Mouse (Mus musculus): ENCODE measurements around the gene Olfr782.
"Not testable (repeated sequence)": the region's sequence is repeated elsewhere in the genome, so short reads cannot be mapped to it uniquely, and the experiment has no call there.

Olfr782 gene

DNA sequence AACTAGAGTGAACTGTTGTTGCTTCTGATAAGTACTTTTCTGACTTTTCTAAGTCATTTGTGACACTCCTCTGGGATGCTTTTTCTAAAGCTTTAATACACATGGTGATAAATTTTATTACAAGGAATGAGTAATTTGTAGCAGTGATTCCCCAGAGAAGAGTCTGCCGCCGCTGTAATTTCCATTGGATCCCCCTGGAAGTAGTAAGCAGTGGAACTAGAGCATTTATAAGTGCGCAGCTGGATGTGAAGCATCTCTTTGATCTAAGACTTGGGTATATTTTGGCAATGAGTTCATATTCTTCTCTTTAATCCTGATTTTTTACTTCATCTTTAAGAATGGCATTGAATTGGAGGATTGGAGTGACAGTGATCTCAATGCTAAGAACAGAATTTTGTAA lies at the start of gene Olfr782:
Gene Olfr782 (plus strand): TSS at position 301 of the 400 bp plus-strand sequence.
- DNase-seq (ENCODE audit: low read depth): no peak

DNA sequence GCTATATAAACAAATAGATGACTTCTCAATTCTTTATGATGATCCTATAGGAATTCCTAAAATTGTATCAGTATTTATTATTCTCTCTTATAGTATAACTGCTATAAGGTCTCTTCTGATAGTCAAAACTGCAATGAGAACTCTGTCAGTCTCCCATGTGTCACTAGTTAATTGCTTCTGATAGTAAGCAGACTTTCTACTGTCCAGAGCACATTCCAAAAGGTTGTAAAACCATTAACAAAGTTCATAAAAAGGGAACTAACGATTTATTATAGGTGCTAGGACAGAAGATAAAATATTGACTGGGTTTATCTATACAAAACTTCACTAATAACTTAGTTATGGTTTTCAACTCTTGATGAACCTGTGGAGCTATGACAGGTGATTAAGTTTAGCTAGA lies 35.7 kb upstream of the Olfr782 start:
- not testable (repeated sequence) for DNase-seq (ENCODE audit: low read depth)

DNA sequence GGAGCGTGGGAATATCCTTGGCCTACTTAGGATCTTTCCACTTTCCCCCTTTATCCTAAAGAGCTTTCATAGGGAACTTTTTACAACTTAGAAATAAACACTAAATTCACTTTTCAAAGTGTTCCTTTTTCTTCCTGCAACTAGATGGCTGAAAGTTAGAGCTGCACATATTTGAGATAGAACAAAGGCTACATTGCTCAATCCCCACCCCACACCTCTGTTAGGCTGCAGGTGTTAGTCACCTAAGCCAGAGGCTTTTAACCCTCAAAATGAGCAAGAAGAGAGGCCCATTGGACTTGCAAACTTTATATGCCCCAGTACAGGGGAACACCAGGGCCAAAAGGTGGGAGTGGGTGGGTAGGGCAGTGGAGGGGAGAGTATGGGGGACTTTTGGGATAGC lies 35.1 kb upstream of the Olfr782 start:
- DNase-seq (ENCODE audit: low read depth): not testable (repeated sequence)

DNA sequence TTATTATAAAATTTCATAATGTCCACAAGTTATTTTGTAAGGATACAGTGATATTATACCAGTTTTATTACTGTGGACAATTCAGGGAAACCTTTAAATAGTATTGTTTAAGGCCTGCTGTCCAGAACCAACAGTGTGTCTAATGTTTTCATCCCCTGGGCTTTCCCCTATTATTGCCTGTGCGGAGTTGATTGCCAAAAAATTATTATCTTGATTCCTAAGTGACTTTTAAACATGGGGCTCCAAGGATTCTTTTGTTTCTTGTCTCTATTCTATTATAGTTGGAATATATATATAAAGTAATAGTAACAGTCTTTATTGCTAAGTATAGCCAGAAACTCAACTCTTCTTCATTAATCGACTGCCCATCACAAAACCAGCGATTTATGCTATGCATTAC lies 30.8 kb upstream of the Olfr782 start, which contains the start of gene Olfr780:
Gene Olfr780 (plus strand): TSS at position 301 of the 400 bp plus-strand sequence.
- DNase-seq (ENCODE audit: low read depth): no peak

DNA sequence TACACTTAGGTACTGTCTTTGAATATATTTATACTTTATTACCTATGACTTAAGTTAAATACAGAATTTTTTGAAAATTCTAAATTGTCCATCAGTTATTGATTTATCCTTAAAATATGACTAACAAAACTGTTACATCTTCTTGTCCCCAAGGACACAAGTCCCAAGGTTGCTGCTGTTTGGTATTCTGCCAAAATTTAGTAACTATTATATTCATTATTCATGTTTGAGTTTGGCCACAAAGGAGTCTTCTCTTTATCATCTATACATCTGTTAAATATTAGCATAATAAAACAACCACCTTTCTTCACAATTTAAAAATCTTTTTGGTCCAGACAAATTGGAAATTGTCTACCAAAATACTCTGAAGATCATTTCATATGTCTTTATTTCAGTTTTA lies 20.1 kb upstream of the Olfr782 start, which contains the start of gene Olfr781:
Gene Olfr781 (plus strand): TSS at position 301 of the 400 bp plus-strand sequence.
- no peak for DNase-seq (ENCODE audit: low read depth)

DNA sequence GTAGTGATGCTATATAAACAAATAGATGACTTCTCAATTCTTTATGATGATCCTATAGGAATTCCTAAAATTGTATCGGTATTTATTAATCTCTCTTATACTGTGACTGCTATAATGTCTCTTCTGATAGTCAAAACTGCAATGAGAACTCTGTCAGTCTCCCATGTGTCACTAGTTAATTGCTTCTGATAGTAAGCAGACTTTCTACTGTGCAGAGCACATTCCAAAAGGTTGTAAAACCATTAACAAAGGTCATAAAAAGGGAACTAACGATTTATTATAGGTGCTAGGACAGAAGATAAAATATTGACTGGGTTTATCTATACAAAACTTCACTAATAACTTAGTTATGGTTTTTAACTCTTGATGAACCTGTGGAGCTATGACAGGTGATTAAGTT lies 3.8 kb downstream of the Olfr782 start:
- DNase-seq (ENCODE audit: low read depth): not testable (repeated sequence)

DNA sequence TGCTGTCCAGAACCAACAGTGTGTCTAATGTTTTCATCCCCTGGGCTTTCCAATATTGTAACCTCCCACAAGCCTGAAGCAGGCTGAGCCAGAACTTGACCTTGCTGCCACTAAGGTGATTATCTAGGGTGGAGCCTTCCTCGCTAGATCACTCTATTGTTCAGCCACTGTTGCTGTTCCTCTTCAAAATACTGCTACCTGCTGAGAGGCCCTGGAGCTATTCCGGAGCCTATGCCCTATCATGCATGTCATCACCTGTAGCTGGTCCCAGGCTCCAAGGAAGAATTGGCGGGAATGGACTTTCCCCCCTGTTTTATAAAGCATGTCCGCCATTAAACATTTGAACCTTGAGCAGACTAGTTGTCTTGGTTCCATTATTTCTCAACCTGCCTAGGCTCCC lies 7.8 kb downstream of the Olfr782 start:
- DNase-seq (ENCODE audit: low read depth): not testable (repeated sequence)

DNA sequence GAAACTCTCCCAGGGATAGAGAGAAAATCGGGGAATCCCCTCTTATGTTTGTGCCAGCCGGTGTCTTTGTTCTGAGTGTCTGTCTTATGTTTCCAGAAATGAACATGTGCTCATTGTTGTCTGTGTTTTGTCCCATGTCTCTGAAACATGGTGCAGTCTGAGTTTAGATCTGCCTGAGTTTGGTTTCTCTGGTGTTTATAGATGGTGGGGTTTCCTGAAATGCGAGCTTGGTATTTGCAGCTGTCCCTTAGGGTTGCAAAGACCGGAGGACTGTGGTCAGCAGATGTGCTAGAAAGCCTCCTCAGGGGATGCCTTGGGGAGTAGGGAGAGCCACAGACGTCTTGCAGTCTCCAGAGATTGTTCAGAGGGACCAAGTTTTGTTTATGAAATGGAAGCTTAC lies 8.7 kb downstream of the Olfr782 start:
- no peak for DNase-seq (ENCODE audit: low read depth)

DNA sequence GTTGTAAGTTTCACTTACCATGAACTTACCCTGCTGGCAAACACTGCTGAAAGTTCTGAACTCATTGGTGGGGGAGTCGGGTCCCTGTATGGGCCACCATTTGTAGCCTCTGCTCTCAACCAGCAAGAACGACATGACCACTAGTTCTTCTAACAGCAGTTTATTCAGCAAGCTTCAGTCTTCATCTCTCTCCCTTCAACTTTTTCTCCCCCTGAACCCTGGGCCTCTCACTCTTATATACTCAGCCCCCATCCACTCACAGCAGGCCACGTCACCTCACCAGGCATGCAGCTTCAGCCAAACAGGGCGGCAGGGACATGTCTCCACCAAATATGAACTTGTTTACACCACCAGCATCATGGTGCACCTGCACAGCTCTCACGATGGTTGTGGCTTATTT lies 25.4 kb downstream of the Olfr782 start:
- not testable (repeated sequence) for DNase-seq (ENCODE audit: low read depth)

DNA sequence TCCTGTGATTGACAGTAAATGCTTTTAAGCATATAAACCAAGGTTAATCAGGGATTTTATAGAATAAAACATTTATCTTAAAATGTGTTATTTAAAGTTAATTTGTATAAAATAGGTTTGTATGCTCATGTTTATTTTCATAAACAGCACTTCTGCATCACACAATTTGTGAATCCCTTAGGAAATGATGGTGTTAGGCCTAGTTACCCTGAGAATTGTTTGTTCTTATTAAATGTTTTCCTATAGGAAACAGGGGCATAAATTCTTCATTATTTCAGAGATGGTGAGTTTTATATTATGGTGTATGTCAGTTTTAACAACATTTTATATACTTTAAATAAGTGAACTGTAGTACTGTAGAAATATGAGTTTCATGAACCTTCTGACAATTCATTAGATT lies 35.1 kb downstream of the Olfr782 start, which contains the start of gene Olfr784:
Gene Olfr784 (plus strand): TSS at position 301 of the 400 bp plus-strand sequence.
- no peak for DNase-seq (ENCODE audit: low read depth)

DNA sequence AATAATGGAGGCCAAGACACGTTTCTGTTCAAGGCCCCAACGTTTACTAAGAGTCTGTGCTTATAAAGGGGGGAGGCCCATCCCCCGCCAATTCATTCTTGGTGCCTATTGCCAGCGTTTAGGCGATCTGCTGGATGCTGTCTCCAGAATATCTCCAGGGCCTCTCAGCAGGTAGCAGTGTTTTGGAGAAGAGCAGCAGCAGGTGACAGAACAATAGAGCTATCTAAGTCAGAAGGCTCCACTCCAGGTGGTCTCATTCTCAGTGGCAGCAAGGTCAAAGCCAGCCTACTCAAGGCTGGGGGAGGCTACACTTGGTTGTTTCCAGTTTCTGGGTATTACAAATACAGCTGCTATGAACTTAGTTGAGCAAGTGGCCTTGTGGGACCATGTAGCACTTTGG lies 52.2 kb downstream of the Olfr782 start:
- DNase-seq (ENCODE audit: low read depth): no peak
